ENCODE assay signal across 16 mouse cellular contexts in genomic region chr15:56061326-56061725, GRCm38 (mm10).
"Had no signal": no experiment of that assay in that cellular context is flagged by ENCODE, and none has a peak within 500 bp of the region (broad histone marks: within the 10 kb centered on the region; RNA-seq: fewer than 3 reads in every experiment).

No protein-coding gene starts in this region.

- H3K4me3 ChIP-seq: neural tube, embryonic 13.5 days; neural tube, embryonic 15.5 days; stomach, embryonic 15.5 days had no signal

- H3K27me3 ChIP-seq: neural tube, embryonic 13.5 days; stomach, embryonic 15.5 days had no signal

- H3K4me2 ChIP-seq: neural tube, embryonic 13.5 days; neural tube, embryonic 15.5 days; stomach, embryonic 15.5 days had no signal

- H3K9me3 ChIP-seq: neural tube, embryonic 13.5 days; neural tube, embryonic 15.5 days; stomach, embryonic 15.5 days had no signal

- H3K9ac ChIP-seq: neural tube, embryonic 13.5 days; neural tube, embryonic 15.5 days; stomach, embryonic 15.5 days had no signal

- H3K4me1 ChIP-seq: neural tube, embryonic 13.5 days; neural tube, embryonic 15.5 days; stomach, embryonic 15.5 days had no signal

- H3K27ac ChIP-seq: neural tube, embryonic 13.5 days; neural tube, embryonic 15.5 days; stomach, embryonic 15.5 days; stomach, postnatal 0 days had no signal

- H3K36me3 ChIP-seq: neural tube, embryonic 13.5 days; neural tube, embryonic 15.5 days; stomach, embryonic 15.5 days had no signal

- DNase-seq: retina, postnatal 1 day; right cerebral cortex, adult 18-20 months; right cerebral cortex, postnatal 14 days; right cerebral cortex, postnatal 25 days; right cerebral cortex, postnatal 4 days; spleen, adult 18-20 months; thymus, adult 18-20 months; thymus, adult 2 months; thymus, postnatal 14 days; thymus, postnatal 25 days; thymus, postnatal 36 days; thymus, postnatal 4 days had no signal
